Mouse (Mus musculus) forebrain, embryonic 12.5 days (tissue): ENCODE measurements around the gene Mapk3. TPM values are rescaled to one million over a fixed set of nuclear protein-coding genes. Genes with fewer than 3 reads are reported as not detected.

ENCODE experiments used
- polyA plus RNA-seq: library from polyadenylated mRNA; unstranded; fragments of >200 nt; fragmentation: Nextera tagmentation; extraction: Ambion mirVana; gene quantifications from 2 replicates; pipeline ENCODE4 v1.2.1, GENCODE M21; 2016

The Mapk3 gene
- polyA plus RNA-seq, 1 experiment from 2014 or later, result 51.5 TPM

Other genes starting within 250 kb of the Mapk3 start
- 213 and 225 TPM in 2 replicates for gene Eif3c, start 193.2 kb upstream of the Mapk3 start, polyA plus RNA-seq
- 0.31 and 0.52 TPM in 2 replicates for gene Apobr, start 174.7 kb upstream of the Mapk3 start, polyA plus RNA-seq
- gene Cln3, start 173.8 kb upstream of the Mapk3 start, polyA plus RNA-seq, result 27.5 and 32.7 TPM in 2 replicates
- gene Il27, start 164.7 kb upstream of the Mapk3 start, polyA plus RNA-seq, result not detected in 2 replicates
- gene Nupr1, start 128.7 kb upstream of the Mapk3 start, polyA plus RNA-seq, result 3.1 and 3.8 TPM in 2 replicates
- gene Sgf29, start 110.3 kb upstream of the Mapk3 start, polyA plus RNA-seq, result 39.4 and 51.2 TPM in 2 replicates
- 0.42 and 0.54 TPM in 2 replicates for gene Sult1a1, start 83.2 kb upstream of the Mapk3 start, polyA plus RNA-seq
- gene Bola2, start 64.2 kb upstream of the Mapk3 start, polyA plus RNA-seq, result 146 and 157 TPM in 2 replicates
- gene Slx1b, start 63.8 kb upstream of the Mapk3 start, polyA plus RNA-seq, result 14.7 and 14.9 TPM in 2 replicates
- gene Coro1a, start 51.8 kb upstream of the Mapk3 start, polyA plus RNA-seq, result 49.1 and 51.0 TPM in 2 replicates
- gene Gdpd3, start 6.7 kb downstream of the Mapk3 start, polyA plus RNA-seq, result 1.4 and 1.5 TPM in 2 replicates
- gene Ypel3, start 17.4 kb downstream of the Mapk3 start, polyA plus RNA-seq, result 91.8 and 92.7 TPM in 2 replicates
- gene Tbx6, start 21.9 kb downstream of the Mapk3 start, polyA plus RNA-seq, result 0.33 and 0.56 TPM in 2 replicates
- 310 and 320 TPM in 2 replicates for gene Ppp4c, start 32.9 kb downstream of the Mapk3 start, polyA plus RNA-seq
- gene Fam57b, start 38.1 kb downstream of the Mapk3 start, polyA plus RNA-seq, result 16.2 and 17.6 TPM in 2 replicates
- gene 4930451I11Rik, start 72.0 kb downstream of the Mapk3 start, polyA plus RNA-seq, result not detected in 2 replicates
- gene Doc2a, start 87.8 kb downstream of the Mapk3 start, polyA plus RNA-seq, result 5.5 and 6.6 TPM in 2 replicates
- 53.3 TPM in 2 replicates for gene Hirip3, start 102.4 kb downstream of the Mapk3 start, polyA plus RNA-seq
- 96.5 and 108 TPM in 2 replicates for gene Ino80e, start 102.8 kb downstream of the Mapk3 start, polyA plus RNA-seq
- 60.9 and 65.4 TPM in 2 replicates for gene Taok2, start 125.1 kb downstream of the Mapk3 start, polyA plus RNA-seq
- gene Tmem219, start 163.3 kb downstream of the Mapk3 start, polyA plus RNA-seq, result 23.0 and 25.3 TPM in 2 replicates
- 45.3 and 46.4 TPM in 2 replicates for gene Kctd13, start 169.3 kb downstream of the Mapk3 start, polyA plus RNA-seq
- 1.5 TPM in 2 replicates for gene Asphd1, start 190.0 kb downstream of the Mapk3 start, polyA plus RNA-seq
- 8.6 and 10.5 TPM in 2 replicates for gene Sez6l2, start 191.0 kb downstream of the Mapk3 start, polyA plus RNA-seq
- 78.9 and 79.6 TPM in 2 replicates for gene Cdipt, start 216.3 kb downstream of the Mapk3 start, polyA plus RNA-seq
- gene Cdiptos, start 216.5 kb downstream of the Mapk3 start, polyA plus RNA-seq, result 0.86 and 2.0 TPM in 2 replicates